Mouse (Mus musculus) forebrain, postnatal 0 days (tissue): ENCODE results near the gene Pak6. TPM values are rescaled to one million over a fixed set of nuclear protein-coding genes. Genes with fewer than 3 reads are reported as not detected.
"Not testable (repeated sequence)": the region's sequence is repeated elsewhere in the genome, so short reads cannot be mapped to it uniquely, and the experiment has no call there.

Source experiments
- ATAC-seq: fragments of 200-750 bp; cut with Nextera tagmentation; 2 replicates; pipeline ENCODE4 v1.8.0; 2017; ENCODE audit warnings: mild to moderate bottlenecking, moderate library complexity
- DNase-seq: peaks from one replicate; pipeline ENCODE4 v3.0.0-alpha.2; 2015
- H3K27ac ChIP-seq: fragments of 300-500 bp; sonication (generic); 2 replicates; pipeline ENCODE4 v1.5.1; 2014; ENCODE audit warnings: low read depth, mild to moderate bottlenecking, antibody characterized with exemption, low read length, moderate library complexity, mixed read lengths
- H3K27me3 ChIP-seq: fragments of 300-500 bp; sonication (generic); 2 replicates; pipeline ENCODE4 v1.6.1; 2014; ENCODE audit warnings: mild to moderate bottlenecking, low read length, mixed read lengths; ENCODE audit not compliant: insufficient read depth
- H3K36me3 ChIP-seq: fragments of 300-500 bp; sonication (generic); 2 replicates; pipeline ENCODE4 v1.6.1; 2014; ENCODE audit warnings: mild to moderate bottlenecking, moderate library complexity; ENCODE audit not compliant: insufficient read depth
- H3K4me1 ChIP-seq: fragments of 300-500 bp; sonication (generic); 2 replicates; pipeline ENCODE4 v1.6.1; 2014; ENCODE audit warnings: antibody characterized with exemption; ENCODE audit not compliant: insufficient read depth
- H3K4me2 ChIP-seq: fragments of 300-500 bp; sonication (generic); 2 replicates; pipeline ENCODE4 v1.6.1; 2014; ENCODE audit warnings: low read depth, mild to moderate bottlenecking, moderate library complexity
- H3K4me3 ChIP-seq: fragments of 300-500 bp; sonication (generic); 2 replicates; pipeline ENCODE4 v1.5.1; 2014; ENCODE audit warnings: low read depth, low read length, mixed read lengths
- H3K9ac ChIP-seq: fragments of 300-500 bp; sonication (generic); 2 replicates; pipeline ENCODE4 v1.6.1; 2014; ENCODE audit warnings: mild to moderate bottlenecking
- H3K9me3 ChIP-seq: fragments of 300-500 bp; sonication (generic); 2 replicates; pipeline ENCODE4 v1.6.1; 2016; ENCODE audit warnings: low read length
- CTCF ChIP-seq: sonication (generic); IDR thresholded peaks from 2 replicates; pipeline ENCODE4 v1.5.1; 2016; ENCODE audit warnings: antibody characterized with exemption, control low read depth, low read depth
- WGBS: fragments of 180-500 bp; shearing (Covaris S2); extraction: QIAGEN DNeasy Blood & Tissue Kit; methylation state at CpG from one replicate; pipeline ENCODE4 v1.1.7; 2014; 5-methylcytosine and 5-hydroxymethylcytosine counted together
- polyA plus RNA-seq: library from polyadenylated mRNA; unstranded; fragments of >200 nt; fragmentation: Nextera tagmentation; extraction: Ambion mirVana; gene quantifications from 2 replicates; pipeline ENCODE4 v1.2.1, GENCODE M21; 2015
- total RNA-seq: library from RNA; depleted of rRNA; stranded (reverse); fragments of >200 nt; gene quantifications from 2 replicates; pipeline ENCODE4 v1.2.3, GENCODE M21; 2014

Pak6 gene
- total and polyA plus RNA-seq, 2 experiments from 2014 or later = 61.9 to 84.4 TPM

GRCm38 (mm10) chr2:118637888-118638526 is 25.1 kb upstream of the Pak6 start:
- no peak overlapping the region for H3K4me2 ChIP-seq
- no peaks in the 10 kb centered on the region for H3K4me1 ChIP-seq
- H3K27me3 ChIP-seq = no peaks in the 10 kb centered on the region
- TF ChIP-seq CTCF = peak; percentile 92
- DNase-seq (peak; percentile 89), ATAC-seq (peak; percentile 88)
- no peaks in the 10 kb centered on the region for H3K9me3 ChIP-seq
- 0 out of 2 replicates have a peak overlapping the region, but pooled peaks have one; percentile 33 for H3K9ac ChIP-seq
- 38% methylated on average over 8 of the region's 8 CpGs for WGBS
- no peak overlapping the region for H3K4me3 ChIP-seq
- no peak overlapping the region for H3K27ac ChIP-seq
- H3K36me3 ChIP-seq = peaks cover 5% of the 10 kb centered on the region; the same call in 1 of the 2 replicates

- Histone ChIP-seq H3K4me3 (no peak overlapping the region), H3K9ac (no peak overlapping the region), H3K4me1 (no peaks in the 10 kb centered on the region), H3K4me2 (no peak overlapping the region), H3K9me3 (no peaks in the 10 kb centered on the region), H3K36me3 (peaks cover 5% of the 10 kb centered on the region; the same call in 1 of the 2 replicates), H3K27ac (no peak overlapping the region), H3K27me3 (no peaks in the 10 kb centered on the region)
- WGBS = 93% methylated on average over 8 of the region's 8 CpGs
- TF ChIP-seq CTCF = no peak
- DNase-seq (no peak), ATAC-seq (no peak)
Observed at GRCm38 (mm10) chr2:118638686-118639085, 24.4 kb upstream of the Pak6 start.

DNA sequence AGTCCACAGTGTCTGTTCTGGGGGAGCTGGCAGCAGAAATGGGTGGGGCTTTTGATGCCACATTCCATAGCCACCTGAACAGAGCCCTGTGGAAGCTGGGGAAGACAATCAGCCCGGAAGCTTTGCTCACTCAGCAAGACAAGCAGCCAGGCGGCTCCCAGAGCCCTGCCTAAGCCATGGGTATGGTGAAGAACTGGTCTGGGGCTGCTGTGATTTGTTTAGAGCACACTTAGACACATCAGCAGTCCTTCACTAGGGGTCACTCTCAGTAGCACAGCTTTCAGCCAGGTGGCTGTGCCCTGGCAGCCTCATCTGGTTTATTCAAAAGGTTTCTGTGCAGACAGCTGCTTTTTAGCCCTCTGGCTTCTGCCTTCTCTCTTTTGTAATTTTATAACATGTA is 22.0 kb upstream of the Pak6 start:
- no peak for DNase-seq
- no peak for TF ChIP-seq CTCF
- Histone ChIP-seq H3K4me1 (no peaks in the 10 kb centered on the region), H3K4me2 (no peak overlapping the region), H3K36me3 (no peaks in the 10 kb centered on the region), H3K9me3 (no peaks in the 10 kb centered on the region), H3K27ac (no peak overlapping the region), H3K27me3 (no peaks in the 10 kb centered on the region), H3K9ac (no peak overlapping the region), H3K4me3 (no peak overlapping the region)
- WGBS = 66% methylated on average over 2 of the region's 2 CpGs
- ATAC-seq = no peak

DNA sequence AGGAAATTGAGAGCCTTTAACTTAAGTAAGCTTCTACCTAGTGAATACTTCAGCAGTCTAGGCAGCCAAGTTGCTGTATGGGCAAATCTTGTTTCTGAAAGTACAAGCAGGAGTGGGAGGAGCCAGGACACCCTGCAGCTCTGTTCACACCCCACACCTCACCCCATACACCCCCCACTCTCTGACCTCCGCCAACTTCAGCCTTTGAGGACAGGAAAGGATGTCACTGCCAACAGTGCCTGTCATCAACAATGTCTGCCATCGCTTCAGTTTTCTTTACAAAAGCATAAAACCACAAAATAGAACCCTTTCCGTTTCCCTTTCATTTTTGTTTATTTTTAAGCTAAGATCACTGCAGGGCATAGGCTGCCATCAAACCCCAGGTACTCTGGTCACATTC is 20.7 kb upstream of the Pak6 start:
- Histone ChIP-seq H3K9me3 (no peaks in the 10 kb centered on the region), H3K9ac (no peak overlapping the region), H3K4me3 (no peak overlapping the region), H3K36me3 (no peaks in the 10 kb centered on the region), H3K27ac (no peak overlapping the region), H3K4me1 (no peaks in the 10 kb centered on the region), H3K4me2 (no peak overlapping the region), H3K27me3 (no peaks in the 10 kb centered on the region)
- WGBS = 79% methylated on average over 3 of the region's 3 CpGs
- TF ChIP-seq CTCF = no peak
- ATAC-seq (no peak), DNase-seq (no peak)

GRCm38 (mm10) chr2:118642942-118643341 is 20.2 kb upstream of the Pak6 start:
- no peaks in the 10 kb centered on the region for H3K36me3 ChIP-seq
- H3K4me1 ChIP-seq = no peaks in the 10 kb centered on the region

GRCm38 (mm10) chr2:118646665-118647064 is 16.4 kb upstream of the Pak6 start:
- Histone ChIP-seq H3K4me3 (no peak overlapping the region), H3K4me1 (no peaks in the 10 kb centered on the region), H3K9me3 (no peaks in the 10 kb centered on the region), H3K9ac (no peak overlapping the region), H3K27ac (no peak overlapping the region), H3K27me3 (no peaks in the 10 kb centered on the region), H3K4me2 (no peak overlapping the region), H3K36me3 (no peaks in the 10 kb centered on the region)
- ATAC-seq (no peak), DNase-seq (no peak)
- no peak for TF ChIP-seq CTCF
- 89% methylated on average over 5 of the region's 5 CpGs for WGBS

More at GRCm38 (mm10) chr2:118642942-118643341, 20.2 kb upstream of the Pak6 start:
- ATAC-seq (no peak), DNase-seq (no peak)
- no peaks in the 10 kb centered on the region for H3K27me3 ChIP-seq
- H3K4me3 ChIP-seq = no peak overlapping the region
- no peak overlapping the region for H3K9ac ChIP-seq
- WGBS = 65% methylated on average over 3 of the region's 3 CpGs
- no peaks in the 10 kb centered on the region for H3K9me3 ChIP-seq
- TF ChIP-seq CTCF = no peak
- H3K4me2 ChIP-seq = no peak overlapping the region
- H3K27ac ChIP-seq = no peak overlapping the region

DNA sequence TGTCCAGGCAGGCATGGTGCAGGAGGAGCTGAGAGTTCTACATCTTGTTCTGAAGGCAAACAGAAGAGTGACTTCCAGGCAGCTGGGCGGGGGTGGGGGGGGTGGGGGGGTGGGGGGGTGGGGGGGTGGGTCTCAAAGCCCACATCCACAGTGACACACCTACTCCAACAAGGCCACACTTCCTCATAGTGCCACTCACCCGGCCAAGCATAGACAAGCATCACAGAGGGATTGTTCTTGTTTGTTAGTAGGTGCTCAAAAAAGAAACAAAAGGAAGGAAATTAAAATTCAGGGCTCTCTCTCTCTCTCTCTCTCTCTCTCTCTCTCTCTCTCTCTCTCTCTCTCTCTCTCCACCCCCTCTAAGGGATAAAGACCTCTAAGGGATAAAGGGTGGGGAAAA is 12.4 kb upstream of the Pak6 start:
- 31% methylated on average over 2 of the region's 2 CpGs for WGBS

More for the DNA sequence above, 12.4 kb upstream of the Pak6 start:
- H3K4me2 ChIP-seq, H3K9me3 ChIP-seq, H3K36me3 ChIP-seq, ATAC-seq, H3K4me1 ChIP-seq, H3K27ac ChIP-seq, H3K4me3 ChIP-seq, DNase-seq, H3K27me3 ChIP-seq, H3K9ac ChIP-seq: not testable (repeated sequence)
